Mouse (Mus musculus) embryo, embryonic 9.5 days (tissue): ENCODE data around the gene Efcab1.
"Not testable (repeated sequence)": the region's sequence is repeated elsewhere in the genome, so short reads cannot be mapped to it uniquely, and the experiment has no call there.

Source experiments
- DNase-seq: peaks from one replicate; pipeline ENCODE4 v3.0.0-alpha.2; 2017; ENCODE audit errors: extremely low spot score

The Efcab1 gene

GRCm38 (mm10) chr16:14906393-14907100, at the start of gene Efcab1:
Efcab1 (plus strand) TSS chr16:14906606.
- peak; percentile 60 for DNase-seq

- DNase-seq: no peak
Observed at GRCm38 (mm10) chr16:14859443-14859842, 47.0 kb upstream of the Efcab1 start.

GRCm38 (mm10) chr16:14884916-14885315, 21.5 kb upstream of the Efcab1 start:
- DNase-seq: no peak

GRCm38 (mm10) chr16:14885372-14885771, 21.0 kb upstream of the Efcab1 start:
- DNase-seq: no peak

GRCm38 (mm10) chr16:14892492-14892891, 13.9 kb upstream of the Efcab1 start:
- no peak for DNase-seq

GRCm38 (mm10) chr16:14893864-14894263, 12.5 kb upstream of the Efcab1 start:
- DNase-seq: no peak

- DNase-seq: no peak
Observed at GRCm38 (mm10) chr16:14894713-14895112, 11.7 kb upstream of the Efcab1 start.

- no peak for DNase-seq
Observed at GRCm38 (mm10) chr16:14895543-14895942, 10.9 kb upstream of the Efcab1 start.

GRCm38 (mm10) chr16:14930711-14931110, 24.3 kb downstream of the Efcab1 start:
- DNase-seq: not testable (repeated sequence)

GRCm38 (mm10) chr16:14936478-14937166, 30.2 kb downstream of the Efcab1 start:
- not testable (repeated sequence) for DNase-seq

- no peak for DNase-seq
Observed at GRCm38 (mm10) chr16:14939552-14939951, 33.1 kb downstream of the Efcab1 start.

- no peak for DNase-seq
Observed at GRCm38 (mm10) chr16:14939994-14940715, 33.7 kb downstream of the Efcab1 start.

GRCm38 (mm10) chr16:14940898-14941297, 34.5 kb downstream of the Efcab1 start:
- no peak for DNase-seq

GRCm38 (mm10) chr16:14943530-14943929, 37.1 kb downstream of the Efcab1 start:
- no peak for DNase-seq

GRCm38 (mm10) chr16:14947561-14947960, 41.2 kb downstream of the Efcab1 start:
- not testable (repeated sequence) for DNase-seq

- DNase-seq: no peak
Observed at GRCm38 (mm10) chr16:14951894-14952293, 45.5 kb downstream of the Efcab1 start.

- no peak for DNase-seq
Observed at GRCm38 (mm10) chr16:14959743-14960142, 53.3 kb downstream of the Efcab1 start.

GRCm38 (mm10) chr16:14973696-14974095, 67.3 kb downstream of the Efcab1 start:
- no peak for DNase-seq

GRCm38 (mm10) chr16:14979228-14979627, 72.8 kb downstream of the Efcab1 start:
- DNase-seq: no peak

GRCm38 (mm10) chr16:14989614-14990268, 83.3 kb downstream of the Efcab1 start:
- no peak for DNase-seq

- no peak for DNase-seq
Observed at GRCm38 (mm10) chr16:14991001-14991400, 84.6 kb downstream of the Efcab1 start.
